Mouse (Mus musculus): ENCODE measurements around the gene Sult1a1.
"Not testable (repeated sequence)": the region's sequence is repeated elsewhere in the genome, so short reads cannot be mapped to it uniquely, and the experiment has no call there.

Sult1a1 gene

GRCm38 (mm10) chr7:126657522-126657921 is 18.7 kb downstream of the Sult1a1 start:
- no peaks in the 10 kb centered on the region for H3K27me3 ChIP-seq (ENCODE audit: control insufficient read depth, insufficient read depth, low read length, poor library complexity, severe bottlenecking)
- no peak for DNase-seq (ENCODE audit: low read depth, low spot score)
- H3K36me3 ChIP-seq (ENCODE audit: control insufficient read depth, insufficient read depth, low read length, poor library complexity, severe bottlenecking) = peaks cover under 1% of the 10 kb centered on the region; the same call in 1 of the 2 replicates

GRCm38 (mm10) chr7:126655695-126656094 is 20.5 kb downstream of the Sult1a1 start:
- peak; percentile 74 for DNase-seq (ENCODE audit: low read depth, low spot score)
- H3K36me3 ChIP-seq (ENCODE audit: control insufficient read depth, insufficient read depth, low read length, poor library complexity, severe bottlenecking) = 0 out of 2 replicates have a peak, but pooled peaks cover 4% of the 10 kb centered on the region
- H3K27me3 ChIP-seq (ENCODE audit: control insufficient read depth, insufficient read depth, low read length, poor library complexity, severe bottlenecking) = no peaks in the 10 kb centered on the region

GRCm38 (mm10) chr7:126653991-126654390 is 22.2 kb downstream of the Sult1a1 start:
- Histone ChIP-seq H3K27me3 (ENCODE audit: control insufficient read depth, insufficient read depth, low read length, poor library complexity, severe bottlenecking) (no peaks in the 10 kb centered on the region), H3K36me3 (ENCODE audit: control insufficient read depth, insufficient read depth, low read length, poor library complexity, severe bottlenecking) (0 out of 2 replicates have a peak, but pooled peaks cover 4% of the 10 kb centered on the region)
- DNase-seq (ENCODE audit: low read depth, low spot score) = no peak

GRCm38 (mm10) chr7:126650852-126651251 is 25.4 kb downstream of the Sult1a1 start:
- no peak for DNase-seq (ENCODE audit: low read depth, low spot score)
- Histone ChIP-seq H3K36me3 (ENCODE audit: control insufficient read depth, insufficient read depth, low read length, poor library complexity, severe bottlenecking) (0 out of 2 replicates have a peak, but pooled peaks cover 4% of the 10 kb centered on the region), H3K27me3 (ENCODE audit: control insufficient read depth, insufficient read depth, low read length, poor library complexity, severe bottlenecking) (no peaks in the 10 kb centered on the region)

GRCm38 (mm10) chr7:126649231-126650051 is 26.8 kb downstream of the Sult1a1 start, which contains the start of gene Sgf29:
Gene Sgf29, plus strand, starts transcription at chr7:126649309.
- DNase-seq (ENCODE audit: low read depth, low spot score) = peak; percentile 95
- Histone ChIP-seq H3K36me3 (ENCODE audit: control insufficient read depth, insufficient read depth, low read length, poor library complexity, severe bottlenecking) (0 out of 2 replicates have a peak, but pooled peaks cover 4% of the 10 kb centered on the region), H3K27me3 (ENCODE audit: control insufficient read depth, insufficient read depth, low read length, poor library complexity, severe bottlenecking) (no peaks in the 10 kb centered on the region)

- peak; percentile 34 for DNase-seq (ENCODE audit: low read depth, low spot score)
- Histone ChIP-seq H3K36me3 (ENCODE audit: control insufficient read depth, insufficient read depth, low read length, poor library complexity, severe bottlenecking) (0 out of 2 replicates have a peak, but pooled peaks cover 4% of the 10 kb centered on the region), H3K27me3 (ENCODE audit: control insufficient read depth, insufficient read depth, low read length, poor library complexity, severe bottlenecking) (no peaks in the 10 kb centered on the region)
Measured at GRCm38 (mm10) chr7:126648486-126648885, 27.7 kb downstream of the Sult1a1 start.

GRCm38 (mm10) chr7:126645708-126646107 is 30.5 kb downstream of the Sult1a1 start:
- peak; percentile 19 for DNase-seq (ENCODE audit: low read depth, low spot score)
- no peaks in the 10 kb centered on the region for H3K36me3 ChIP-seq (ENCODE audit: control insufficient read depth, insufficient read depth, low read length, poor library complexity, severe bottlenecking)
- no peaks in the 10 kb centered on the region for H3K27me3 ChIP-seq (ENCODE audit: control insufficient read depth, insufficient read depth, low read length, poor library complexity, severe bottlenecking)

- Histone ChIP-seq H3K27me3 (ENCODE audit: control insufficient read depth, insufficient read depth, low read length, poor library complexity, severe bottlenecking) (no peaks in the 10 kb centered on the region), H3K36me3 (ENCODE audit: control insufficient read depth, insufficient read depth, low read length, poor library complexity, severe bottlenecking) (no peaks in the 10 kb centered on the region)
- DNase-seq (ENCODE audit: low read depth, low spot score) = no peak
Measured at GRCm38 (mm10) chr7:126644914-126645313, 31.3 kb downstream of the Sult1a1 start.

- DNase-seq (ENCODE audit: low read depth, low spot score) = no peak
- Histone ChIP-seq H3K27me3 (ENCODE audit: control insufficient read depth, insufficient read depth, low read length, poor library complexity, severe bottlenecking) (no peaks in the 10 kb centered on the region), H3K36me3 (ENCODE audit: control insufficient read depth, insufficient read depth, low read length, poor library complexity, severe bottlenecking) (no peaks in the 10 kb centered on the region)
Measured at GRCm38 (mm10) chr7:126644345-126644744, 31.9 kb downstream of the Sult1a1 start.

- not testable (repeated sequence) for H3K27me3 ChIP-seq (ENCODE audit: control insufficient read depth, insufficient read depth, low read length, poor library complexity, severe bottlenecking); H3K36me3 ChIP-seq (ENCODE audit: control insufficient read depth, insufficient read depth, low read length, poor library complexity, severe bottlenecking)
- DNase-seq (ENCODE audit: low read depth, low spot score) = peak; percentile 63
Measured at GRCm38 (mm10) chr7:126643244-126643617, 33.0 kb downstream of the Sult1a1 start.

GRCm38 (mm10) chr7:126642545-126643243 is 33.5 kb downstream of the Sult1a1 start:
- H3K27me3 ChIP-seq (ENCODE audit: control insufficient read depth, insufficient read depth, low read length, poor library complexity, severe bottlenecking) = no peaks in the 10 kb centered on the region
- DNase-seq (ENCODE audit: low read depth, low spot score) = peak; percentile 33
- H3K36me3 ChIP-seq (ENCODE audit: control insufficient read depth, insufficient read depth, low read length, poor library complexity, severe bottlenecking) = no peaks in the 10 kb centered on the region

- H3K36me3 ChIP-seq (ENCODE audit: control insufficient read depth, insufficient read depth, low read length, poor library complexity, severe bottlenecking) = no peaks in the 10 kb centered on the region
- no peaks in the 10 kb centered on the region for H3K27me3 ChIP-seq (ENCODE audit: control insufficient read depth, insufficient read depth, low read length, poor library complexity, severe bottlenecking)
- DNase-seq (ENCODE audit: low read depth, low spot score) = peak; percentile 74
Measured at GRCm38 (mm10) chr7:126636733-126637520, 39.3 kb downstream of the Sult1a1 start.

- DNase-seq (ENCODE audit: low read depth, low spot score) = no peak
Measured at GRCm38 (mm10) chr7:126635375-126635774, 40.9 kb downstream of the Sult1a1 start.

GRCm38 (mm10) chr7:126632478-126632877 is 43.8 kb downstream of the Sult1a1 start:
- no peak for DNase-seq (ENCODE audit: low read depth, low spot score)
- no peaks in the 10 kb centered on the region for H3K36me3 ChIP-seq (ENCODE audit: control insufficient read depth, insufficient read depth, low read length, poor library complexity, severe bottlenecking)
- no peaks in the 10 kb centered on the region for H3K27me3 ChIP-seq (ENCODE audit: control insufficient read depth, insufficient read depth, low read length, poor library complexity, severe bottlenecking)

More at GRCm38 (mm10) chr7:126635375-126635774, 40.9 kb downstream of the Sult1a1 start:
- H3K27me3 ChIP-seq (ENCODE audit: control insufficient read depth, insufficient read depth, low read length, poor library complexity, severe bottlenecking) = no peaks in the 10 kb centered on the region
- no peaks in the 10 kb centered on the region for H3K36me3 ChIP-seq (ENCODE audit: control insufficient read depth, insufficient read depth, low read length, poor library complexity, severe bottlenecking)
